Mouse (Mus musculus) hematopoietic stem cell, adult 5-6 weeks (primary cell): Measurements from ENCODE around the gene Sar1b. TPM values are rescaled to one million over a fixed set of nuclear protein-coding genes. Genes with fewer than 3 reads are reported as not detected.

Experiments used
- ATAC-seq, 2 experiments: fragments of 125-278 bp in 1 of 2; replicated peaks in 1 of 2; 2 replicates each; pipeline ENCODE4 v1.8.0; 2016 to 2017; ENCODE audit warnings: inconsistent platforms in 2 of 2, mild to moderate bottlenecking in 2 of 2, moderate number of reproducible peaks in 2 of 2, low read depth in 1 of 2, moderate TSS enrichment in 1 of 2; ENCODE audit not compliant: low FRiP score in 2 of 2, poor library complexity in 2 of 2, severe bottlenecking in 2 of 2, insufficient read depth in 1 of 2, low TSS enrichment in 1 of 2
- total RNA-seq: library from RNA; stranded (forward); fragments of 172-1452, 232-1000 nt; gene quantifications from 2 replicates; pipeline ENCODE4 v1.2.3, GENCODE M21; 2017

The Sar1b gene
- total RNA-seq, 1 experiment from 2014 or later = 35.1 TPM

GRCm38 (mm10) chr11:51839973-51840372 is 76.5 kb downstream of the Sar1b start:
- no peak for ATAC-seq

- ATAC-seq = no peak; a peak in 2 of 4 replicates
These were observed 77.2 kb downstream of the Sar1b start for GRCm38 (mm10) chr11:51840657-51841056.

- ATAC-seq = no peak
These were observed 77.7 kb downstream of the Sar1b start for GRCm38 (mm10) chr11:51841149-51841548.

Other genes starting within 250 kb of the Sar1b start
- 13.7 and 22.3 TPM in 2 replicates for gene Phykpl, start 178.9 kb upstream of the Sar1b start, total RNA-seq
- 761 and 1,232 TPM in 2 replicates for gene Hnrnpab, start 156.8 kb upstream of the Sar1b start, total RNA-seq
- 64.8 and 83.2 TPM in 2 replicates for gene Nhp2, start 144.0 kb upstream of the Sar1b start, total RNA-seq
- 15.6 and 27.8 TPM in 2 replicates for gene Rmnd5b, start 127.8 kb upstream of the Sar1b start, total RNA-seq
- 5.7 and 8.4 TPM in 2 replicates for gene N4bp3, start 112.8 kb upstream of the Sar1b start, total RNA-seq
- gene D930048N14Rik, start 112.7 kb upstream of the Sar1b start, total RNA-seq = 0.25 TPM in 1 of 2 replicates, not detected in the other
- 18.0 and 18.5 TPM in 2 replicates for gene 0610009B22Rik, start 74.8 kb upstream of the Sar1b start, total RNA-seq
- 7.1 and 8.4 TPM in 2 replicates for gene Sec24a, start 53 bp upstream of the Sar1b start, total RNA-seq
- gene Jade2, start 94.0 kb downstream of the Sar1b start, total RNA-seq = 16.3 and 17.0 TPM in 2 replicates
- gene Cdkn2aipnl, start 204.0 kb downstream of the Sar1b start, total RNA-seq = 47.6 and 63.6 TPM in 2 replicates
- 136 and 151 TPM in 2 replicates for gene Ube2b, start 237.1 kb downstream of the Sar1b start, total RNA-seq
- 7.8 and 12.5 TPM in 2 replicates for gene Cdkl3, start 240.5 kb downstream of the Sar1b start, total RNA-seq